In the genomic region with DNA sequence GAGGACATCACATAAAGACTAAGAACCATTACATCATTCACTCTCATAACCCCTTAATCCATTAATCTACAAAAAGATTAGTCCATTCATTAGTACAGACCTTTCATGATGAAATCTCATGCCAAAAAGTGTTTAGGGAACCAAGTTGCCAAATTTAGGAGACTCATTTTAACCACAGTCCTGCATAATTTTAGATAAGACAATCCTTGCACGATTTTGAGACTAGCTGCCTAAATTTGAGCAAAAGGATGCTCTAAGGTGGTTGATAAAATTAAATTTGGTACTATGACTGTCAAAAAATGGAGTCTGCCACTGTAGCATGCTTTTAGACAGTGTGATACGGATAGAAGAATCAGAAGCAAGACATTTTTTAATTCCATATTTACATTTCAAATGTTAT, we compare ENCODE assay signal across 35 mouse cellular contexts.
"Had no signal": no experiment of that assay in that cellular context is flagged by ENCODE, and none has a peak within 500 bp of the region (broad histone marks: within the 10 kb centered on the region; RNA-seq: fewer than 3 reads in every experiment).

No protein-coding gene starts in this region.

- H3K4me3 ChIP-seq: heart, embryonic 12.5 days; heart, embryonic 13.5 days; heart, embryonic 15.5 days; hindbrain, embryonic 10.5 days; hindbrain, embryonic 12.5 days; hindbrain, embryonic 13.5 days; hindbrain, embryonic 15.5 days; intestine, embryonic 15.5 days; kidney, embryonic 15.5 days; layer of hippocampus, adult 2 months; left cerebral cortex, adult 2 months had no signal

- H3K36me3 ChIP-seq: heart, embryonic 12.5 days; heart, embryonic 13.5 days; heart, embryonic 15.5 days; hindbrain, embryonic 10.5 days; hindbrain, embryonic 12.5 days; hindbrain, embryonic 13.5 days; hindbrain, embryonic 15.5 days; intestine, embryonic 15.5 days; kidney, embryonic 15.5 days had no signal

- H3K4me2 ChIP-seq: heart, embryonic 11.5 days; heart, embryonic 12.5 days; heart, embryonic 13.5 days; heart, embryonic 15.5 days; hindbrain, embryonic 12.5 days; hindbrain, embryonic 13.5 days; hindbrain, embryonic 14.5 days; hindbrain, embryonic 15.5 days; intestine, embryonic 15.5 days; kidney, embryonic 15.5 days had no signal

- H3K9ac ChIP-seq: heart, embryonic 12.5 days; heart, embryonic 13.5 days; heart, embryonic 15.5 days; hindbrain, embryonic 12.5 days; hindbrain, embryonic 13.5 days; hindbrain, embryonic 14.5 days; hindbrain, embryonic 15.5 days; intestine, embryonic 15.5 days; kidney, embryonic 15.5 days had no signal

- H3K4me1 ChIP-seq: heart, embryonic 12.5 days; heart, embryonic 13.5 days; heart, embryonic 15.5 days; hindbrain, embryonic 10.5 days; hindbrain, embryonic 12.5 days; hindbrain, embryonic 13.5 days; hindbrain, embryonic 15.5 days; intestine, embryonic 15.5 days; kidney, embryonic 15.5 days had no signal

- H3K27ac ChIP-seq: heart, embryonic 13.5 days; heart, embryonic 15.5 days; hindbrain, embryonic 10.5 days; hindbrain, embryonic 12.5 days; hindbrain, embryonic 13.5 days; hindbrain, embryonic 14.5 days; hindbrain, embryonic 15.5 days; hindbrain, postnatal 0 days; intestine, embryonic 15.5 days; kidney, embryonic 15.5 days; kidney, postnatal 0 days; layer of hippocampus, adult 2 months; left cerebral cortex, adult 2 months had no signal

- H3K27me3 ChIP-seq: heart, embryonic 12.5 days; heart, embryonic 13.5 days; heart, embryonic 15.5 days; hindbrain, embryonic 12.5 days; hindbrain, embryonic 13.5 days; hindbrain, embryonic 15.5 days; intestine, embryonic 15.5 days; kidney, embryonic 15.5 days had no signal

- DNase-seq: heart, postnatal 10 days; heart, postnatal 14 days; heart, postnatal 36 days; heart, postnatal 4 days; kidney, adult 11 months; kidney, adult 18-20 months; kidney, adult 2 months; kidney, adult 8-10 months; kidney, adult 9 months; kidney, postnatal 10 days; kidney, postnatal 14 days; kidney, postnatal 25 days; kidney, postnatal 36 days; kidney, postnatal 4 days; layer of hippocampus, adult 9-11 months; layer of hippocampus, postnatal 36 days had no signal

- ATAC-seq: hindbrain, embryonic 16.5 days; hindbrain, postnatal 0 days; inflammation-experienced regulatory T-cells, adult 6 months; intestine, embryonic 15.5 days; intestine, embryonic 16.5 days; intestine, postnatal 0 days had no signal

- H3K9me3 ChIP-seq: heart, embryonic 12.5 days; heart, embryonic 13.5 days; heart, embryonic 15.5 days; hindbrain, embryonic 10.5 days; hindbrain, embryonic 15.5 days; intestine, embryonic 15.5 days; kidney, embryonic 15.5 days had no signal
